Mouse (Mus musculus): ENCODE data around the gene Esp24.
"Not testable (repeated sequence)": the region's sequence is repeated elsewhere in the genome, so short reads cannot be mapped to it uniquely, and the experiment has no call there.

Esp24 gene

DNA sequence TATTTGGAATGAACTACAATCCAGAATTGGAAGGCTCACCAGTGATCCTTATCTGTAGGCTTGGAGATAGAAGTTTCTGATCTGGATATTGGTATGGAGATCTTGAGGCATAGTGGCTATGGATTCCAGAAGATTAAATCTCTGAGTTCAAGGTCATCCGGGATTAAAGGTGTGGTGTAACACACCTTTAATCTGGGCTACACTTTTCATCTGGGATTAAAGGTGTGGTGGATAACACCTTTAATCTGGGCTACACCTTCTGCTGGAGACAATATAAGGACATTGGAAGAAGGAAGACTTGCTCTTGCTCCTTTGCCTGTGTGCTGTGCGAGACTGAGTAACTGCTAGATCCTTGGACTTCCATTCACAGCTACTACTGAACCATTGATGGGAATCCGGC, at the start of gene Esp24:
TSS of gene Esp24 (plus strand) at position 301 of the 400 bp plus-strand sequence.
- DNase-seq (ENCODE audit: low spot score) = not testable (repeated sequence)

DNA sequence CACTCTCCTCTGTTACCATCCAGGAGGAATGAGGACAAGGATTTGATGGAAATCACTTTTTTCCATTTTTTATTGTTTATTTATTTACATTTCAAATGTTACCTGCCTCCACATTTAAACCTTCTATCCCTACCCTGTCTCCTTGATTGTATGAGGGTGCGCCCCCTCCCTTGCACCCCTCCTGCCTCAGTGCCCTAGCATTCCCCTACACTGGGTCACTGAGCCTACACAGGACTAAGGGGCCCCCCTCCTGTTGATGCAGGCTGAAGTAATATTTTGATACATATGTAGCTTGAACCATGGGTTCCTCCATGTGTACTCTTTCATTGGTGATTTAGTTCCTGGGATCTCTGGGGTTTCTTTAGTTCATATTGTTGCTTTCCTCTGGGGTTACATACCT, 26.6 kb upstream of the Esp24 start:
- DNase-seq (ENCODE audit: low spot score) = no peak

DNA sequence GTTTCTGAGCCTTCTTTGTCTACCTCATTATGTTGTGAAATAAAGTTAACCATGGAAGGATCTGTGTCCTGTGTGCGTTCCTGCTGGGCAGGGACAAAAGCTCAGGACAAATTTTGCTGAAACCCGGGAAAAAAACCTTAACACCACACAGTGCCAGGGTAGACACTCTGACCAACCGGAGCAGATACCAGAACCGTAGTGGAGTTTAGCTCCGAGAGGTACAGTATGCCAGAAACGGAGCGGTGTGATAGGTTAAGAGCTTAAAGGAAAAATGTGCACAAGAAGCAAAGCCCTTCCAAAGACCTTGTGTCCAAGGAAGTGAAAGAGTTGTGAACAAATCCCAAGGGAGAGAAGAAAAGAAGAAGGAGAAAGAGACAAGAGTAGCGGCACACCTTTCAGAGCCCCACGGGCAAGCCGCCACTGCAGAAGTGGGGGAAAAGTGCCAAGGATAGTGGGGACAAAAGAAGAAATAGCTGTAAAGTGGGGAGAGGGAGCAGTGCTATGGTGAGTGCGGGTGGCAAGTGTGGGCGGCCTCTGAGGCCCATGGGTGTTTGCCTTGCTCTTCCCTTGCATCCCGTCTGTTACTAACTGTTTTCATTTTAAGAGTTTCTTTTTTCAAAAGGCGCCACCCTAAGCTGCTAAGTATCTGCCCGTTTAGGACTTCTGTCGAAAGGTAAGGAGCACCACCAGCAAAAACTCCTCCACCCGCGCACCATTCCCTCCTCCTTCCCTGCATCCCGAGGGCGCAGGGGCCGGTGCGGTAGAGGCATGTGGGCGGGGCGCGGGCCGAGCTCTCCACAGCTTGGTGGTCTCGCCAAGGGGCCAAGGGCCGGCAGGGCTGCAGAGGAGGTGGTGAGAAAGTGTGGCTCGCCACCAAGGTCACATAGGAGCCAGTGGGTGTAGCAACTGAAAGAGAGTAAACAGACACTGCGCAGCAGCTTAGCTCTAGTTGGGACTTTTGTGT, 25.5 kb upstream of the Esp24 start:
- DNase-seq (ENCODE audit: low spot score) = no peak

DNA sequence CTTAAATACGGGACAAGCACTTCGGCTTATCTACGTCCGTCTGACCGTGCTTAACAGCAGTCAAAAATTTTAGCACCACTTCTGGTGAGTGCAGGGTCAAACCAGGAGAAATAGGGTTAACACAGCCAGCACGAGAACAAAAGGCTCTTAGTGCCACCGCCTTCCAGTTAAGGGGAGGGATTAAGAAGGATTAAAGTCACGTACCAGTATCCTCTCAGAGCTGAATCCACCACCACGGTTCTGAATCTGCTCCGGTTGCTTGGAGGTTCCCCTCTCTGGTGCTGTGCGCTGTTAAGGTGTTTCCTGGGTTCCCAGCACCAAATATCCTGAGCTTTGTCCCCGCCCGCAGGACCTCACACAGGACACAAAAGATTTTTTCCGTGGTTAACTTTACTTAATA, 19.3 kb upstream of the Esp24 start:
- DNase-seq (ENCODE audit: low spot score) = no peak

DNA sequence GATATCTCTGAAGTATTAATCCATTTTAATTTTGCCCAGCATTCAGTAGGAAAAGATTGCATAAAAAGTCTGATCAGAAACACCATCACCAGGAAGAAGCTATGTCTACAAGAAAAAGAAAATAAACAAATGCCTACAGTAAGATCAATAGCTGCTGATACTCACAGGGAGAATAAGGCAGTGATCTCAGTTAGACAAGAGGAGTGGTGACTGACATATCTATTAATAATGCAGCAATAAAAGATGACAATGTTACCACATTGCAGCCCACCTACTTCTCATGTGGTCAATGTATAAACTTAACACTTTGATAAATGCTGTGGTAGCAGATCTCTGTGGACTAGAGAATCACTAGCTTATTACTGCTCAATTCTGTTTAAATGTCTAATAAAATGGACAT, 6.7 kb downstream of the Esp24 start, which contains the start of gene Gm21903:
TSS of gene Gm21903 (minus strand) at position 101 of the 400 bp plus-strand sequence.
- DNase-seq (ENCODE audit: low spot score) = no peak

DNA sequence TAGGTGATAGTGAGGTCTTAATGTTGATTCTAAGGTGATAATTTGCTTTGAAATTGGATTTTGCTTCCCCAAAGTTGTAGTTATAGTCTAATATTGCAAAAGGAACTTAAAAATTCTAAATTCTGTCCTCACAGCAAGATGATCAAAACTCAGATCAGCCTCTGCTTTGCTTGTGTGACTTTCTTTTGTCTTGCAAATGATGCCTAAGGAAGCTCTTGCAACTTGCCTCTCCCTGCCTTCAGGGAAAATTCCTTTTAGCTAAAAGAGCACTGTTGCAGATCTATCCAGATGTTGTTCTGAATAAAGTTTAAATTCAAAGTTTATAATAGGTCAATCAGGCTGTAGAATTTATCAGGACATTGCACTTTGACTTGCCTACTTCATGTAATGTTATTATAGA, 27.1 kb downstream of the Esp24 start:
- DNase-seq (ENCODE audit: low spot score) = no peak

DNA sequence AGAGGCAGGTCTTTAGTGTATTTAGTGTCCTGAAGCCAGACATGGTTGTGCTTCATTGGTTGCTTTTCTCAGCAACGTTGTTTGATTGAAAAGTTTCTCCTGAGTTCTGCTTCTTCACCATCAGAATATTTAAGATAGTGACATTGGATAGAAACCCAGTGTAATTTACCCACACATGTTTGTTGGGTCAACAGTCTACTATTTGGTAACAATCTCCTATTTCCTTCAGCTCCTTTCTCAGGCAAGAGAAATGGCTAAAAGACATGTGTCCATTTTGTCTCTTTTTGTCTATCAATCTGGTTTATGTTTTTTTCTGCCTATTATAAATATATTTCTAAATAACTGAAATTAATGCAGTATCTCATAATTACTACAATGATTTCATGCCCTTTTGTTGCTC, 40.4 kb downstream of the Esp24 start, which contains the start of gene Esp23:
TSS of gene Esp23 (minus strand) at position 101 of the 400 bp plus-strand sequence.
- no peak for DNase-seq (ENCODE audit: low spot score)
